Mouse (Mus musculus) CD4-positive, CD25-positive, alpha-beta regulatory T cell, adult 9 weeks (primary cell): ENCODE measurements around the gene Gse1. TPM values are rescaled to one million over a fixed set of nuclear protein-coding genes. Genes with fewer than 3 reads are reported as not detected.

ENCODE experiments used
- polyA plus RNA-seq: library from polyadenylated mRNA; unstranded; fragments of 100-300 nt; shearing (Covaris generic); gene quantifications from one replicate; pipeline ENCODE4 v1.2.1, GENCODE M21; 2017

The Gse1 gene
- polyA plus RNA-seq, result 16.3 TPM

GRCm38 (mm10) chr8:120227891-120228591 lies at the start of gene Gse1:
Gene Gse1, plus strand, starts transcription at chr8:120228456.

GRCm38 (mm10) chr8:120588908-120589771 lies 360.9 kb downstream of the Gse1 start, which contains the start of gene Gins2:
Gene Gins2, minus strand, starts transcription at chr8:120589304.

Other genes with a start within 250 kb of the Gse1 start
- 0.12 TPM for gene Crispld2, start 236.0 kb upstream of the Gse1 start, polyA plus RNA-seq
- 3.7 TPM for gene Zdhhc7, start 127.0 kb upstream of the Gse1 start, polyA plus RNA-seq
- not detected for gene 6430548M08Rik, start 114.3 kb upstream of the Gse1 start, polyA plus RNA-seq
- gene Fam92b, start 51.0 kb upstream of the Gse1 start, polyA plus RNA-seq, result not detected